11 mouse cellular contexts compared by ENCODE assay signal in genomic region chr6:22157461-22157860, GRCm38 (mm10).
DNase-seq lines count a peak whose midpoint lies in the region; ATAC-seq lines count a peak whose summit lies in the region.
"Had no signal": no experiment of that assay in that cellular context is flagged by ENCODE, and none has a peak within 500 bp of the region (broad histone marks: within the 10 kb centered on the region; RNA-seq: fewer than 3 reads in every experiment).

No protein-coding gene starts in this region.

- no peaks in the 10 kb centered on the region for H3K9me3 ChIP-seq in heart, embryonic 10.5 days
- no peaks in the 10 kb centered on the region for H3K9me3 ChIP-seq in forebrain, embryonic 13.5 days (replicated peaks)
- H3K9me3 ChIP-seq: intestine, embryonic 15.5 days had no signal

- no peak overlapping the region for H3K27ac ChIP-seq in heart, embryonic 10.5 days
- H3K27ac ChIP-seq in forebrain, embryonic 13.5 days: no peak overlapping the region
- H3K27ac ChIP-seq: intestine, embryonic 15.5 days; macrophage had no signal

- no peak for ATAC-seq in forebrain, embryonic 13.5 days
- ATAC-seq: intestine, embryonic 15.5 days had no signal

- no peaks in the 10 kb centered on the region for H3K27me3 ChIP-seq in heart, embryonic 10.5 days (ENCODE audit: insufficient read depth, poor library complexity, severe bottlenecking)
- H3K27me3 ChIP-seq in forebrain, embryonic 13.5 days: no peaks in the 10 kb centered on the region
- H3K27me3 ChIP-seq: intestine, embryonic 15.5 days had no signal

- H3K4me1 ChIP-seq in heart, embryonic 10.5 days: no peaks in the 10 kb centered on the region
- no peaks in the 10 kb centered on the region for H3K4me1 ChIP-seq in forebrain, embryonic 13.5 days
- H3K4me1 ChIP-seq: intestine, embryonic 15.5 days had no signal

- H3K36me3 ChIP-seq in heart, embryonic 10.5 days: no peaks in the 10 kb centered on the region
- H3K36me3 ChIP-seq in forebrain, embryonic 13.5 days (ENCODE audit: poor library complexity, severe bottlenecking): no peaks in the 10 kb centered on the region
- H3K36me3 ChIP-seq: intestine, embryonic 15.5 days had no signal

- 80% methylated on average over 5 of the region's 5 CpGs for WGBS in heart, embryonic 10.5 days
- WGBS in forebrain, embryonic 13.5 days: 85% methylated on average over 5 of the region's 5 CpGs

- no peak overlapping the region for H3K9ac ChIP-seq in forebrain, embryonic 13.5 days
- H3K9ac ChIP-seq: intestine, embryonic 15.5 days had no signal

- no peak overlapping the region for H3K4me3 ChIP-seq in heart, embryonic 10.5 days
- no peak overlapping the region for H3K4me3 ChIP-seq in forebrain, embryonic 13.5 days
- H3K4me3 ChIP-seq: erythroblast, embryonic 14.5 days; intestine, embryonic 15.5 days had no signal

- no peak overlapping the region for H3K4me2 ChIP-seq in forebrain, embryonic 13.5 days
- H3K4me2 ChIP-seq: intestine, embryonic 15.5 days had no signal

- DNase-seq in heart, adult 11 months: peak; percentile 92
- no peak for DNase-seq in heart, embryonic 10.5 days (ENCODE audit: low spot score)
- peak; percentile 18 for DNase-seq in lung, postnatal 36 days
- DNase-seq in lung, adult 18-20 months: no peak
- DNase-seq in cerebellum, postnatal 14 days: peak; percentile 92
- peak; percentile 45 for DNase-seq in kidney, postnatal 10 days
- no peak for DNase-seq in embryo, embryonic 10 days (ENCODE audit: low spot score)

Comparison
In these comparisons a context has a peak if more than half of its experiments do, and no peak if none do; other contexts are left out.
1. DNase-seq: peak in heart, adult 11 months (single experiment), lung, postnatal 36 days (single experiment), cerebellum, postnatal 14 days (2 of 2) and kidney, postnatal 10 days (single experiment); none in heart, embryonic 10.5 days (single experiment), lung, adult 18-20 months (0 of 2) and embryo, embryonic 10 days (single experiment).